Mouse (Mus musculus): ENCODE results near the gene Dbx1. TPM values are rescaled to one million over a fixed set of nuclear protein-coding genes. Genes with fewer than 3 reads are reported as not detected.
A peak's percentile ranks its signal among the peaks of the same experiment; 100 is the strongest.

Gene Dbx1
- total and polyA plus RNA-seq, 2 experiments from 2014 or later: 0.53 to 0.68 TPM

- H3K27me3 ChIP-seq (ENCODE audit: insufficient read depth, low read length): peaks cover 86% of the 10 kb centered on the region
- ATAC-seq (no peak), DNase-seq (ENCODE audit: low spot score) (no peak)
Observed at GRCm38 (mm10) chr7:49637851-49638663, 1.4 kb upstream of the Dbx1 start.

GRCm38 (mm10) chr7:49637281-49637680, 632 bp upstream of the Dbx1 start:
- WGBS: 2% methylated on average over 9 of the region's 9 CpGs
- no peak for ATAC-seq
- TF ChIP-seq CTCF (IDR thresholded peaks at IDR 0.05; ENCODE audit: low read depth): no peak

More at GRCm38 (mm10) chr7:49637851-49638663, 1.4 kb upstream of the Dbx1 start:
- 2% methylated on average over 21 of the region's 21 CpGs for WGBS
- H3K9me3 ChIP-seq (ENCODE audit: low read length): no peaks in the 10 kb centered on the region
- no peak overlapping the region for H3K27ac ChIP-seq
- TF ChIP-seq CTCF (IDR thresholded peaks at IDR 0.05; ENCODE audit: low read depth): no peak
- no peak overlapping the region for H3K4me3 ChIP-seq (ENCODE audit: low read length)
- no peak overlapping the region for H3K4me2 ChIP-seq (ENCODE audit: low read depth, low read length)
- 0 out of 2 replicates have a peak, but pooled peaks cover 4% of the 10 kb centered on the region for H3K4me1 ChIP-seq (ENCODE audit: insufficient read depth, low read length)
- no peak overlapping the region for H3K9ac ChIP-seq (replicated peaks; ENCODE audit: low read length)
- no peaks in the 10 kb centered on the region for H3K36me3 ChIP-seq (ENCODE audit: insufficient read depth, low read length)

GRCm38 (mm10) chr7:49635971-49636370, 678 bp downstream of the Dbx1 start:
- DNase-seq (ENCODE audit: low spot score) (no peak), ATAC-seq (no peak)
- no peak overlapping the region for H3K4me3 ChIP-seq (ENCODE audit: low read length)
- no peaks in the 10 kb centered on the region for H3K36me3 ChIP-seq (ENCODE audit: insufficient read depth, low read length)
- no peak overlapping the region for H3K4me2 ChIP-seq (ENCODE audit: low read depth, low read length)
- no peaks in the 10 kb centered on the region for H3K9me3 ChIP-seq (ENCODE audit: low read length)
- H3K27ac ChIP-seq: no peak overlapping the region
- TF ChIP-seq CTCF (IDR thresholded peaks at IDR 0.05; ENCODE audit: low read depth): no peak
- no peak overlapping the region for H3K9ac ChIP-seq (replicated peaks; ENCODE audit: low read length)
- H3K27me3 ChIP-seq (ENCODE audit: insufficient read depth, low read length): peaks cover 80% of the 10 kb centered on the region
- 0 out of 2 replicates have a peak, but pooled peaks cover 4% of the 10 kb centered on the region for H3K4me1 ChIP-seq (ENCODE audit: insufficient read depth, low read length)
- WGBS: under 1% methylated on average over 22 of the region's 22 CpGs

More at GRCm38 (mm10) chr7:49637281-49637680, 632 bp upstream of the Dbx1 start:
- H3K36me3 ChIP-seq (ENCODE audit: insufficient read depth, low read length): no peaks in the 10 kb centered on the region
- H3K4me2 ChIP-seq (ENCODE audit: low read depth, low read length): no peak overlapping the region
- no peak overlapping the region for H3K27ac ChIP-seq
- H3K27me3 ChIP-seq (ENCODE audit: insufficient read depth, low read length): peaks cover 81% of the 10 kb centered on the region
- H3K9ac ChIP-seq (replicated peaks; ENCODE audit: low read length): no peak overlapping the region
- no peak overlapping the region for H3K4me3 ChIP-seq (ENCODE audit: low read length)
- H3K4me1 ChIP-seq (ENCODE audit: insufficient read depth, low read length): 0 out of 2 replicates have a peak, but pooled peaks cover 4% of the 10 kb centered on the region
- no peaks in the 10 kb centered on the region for H3K9me3 ChIP-seq (ENCODE audit: low read length)
- no peak for DNase-seq (ENCODE audit: low spot score)

- no peak for TF ChIP-seq CTCF (IDR thresholded peaks at IDR 0.05; ENCODE audit: low read depth)
- Histone ChIP-seq H3K27ac (no peak overlapping the region), H3K9me3 (ENCODE audit: low read length) (no peaks in the 10 kb centered on the region), H3K9ac (replicated peaks; ENCODE audit: low read length) (no peak overlapping the region), H3K36me3 (ENCODE audit: insufficient read depth, low read length) (no peaks in the 10 kb centered on the region), H3K4me3 (ENCODE audit: low read length) (peak overlapping the region; percentile 0; the same call in 1 of the 2 replicates), H3K4me1 (ENCODE audit: insufficient read depth, low read length) (0 out of 2 replicates have a peak, but pooled peaks cover 4% of the 10 kb centered on the region), H3K27me3 (ENCODE audit: insufficient read depth, low read length) (peaks cover 80% of the 10 kb centered on the region), H3K4me2 (ENCODE audit: low read depth, low read length) (0 out of 2 replicates have a peak overlapping the region, but pooled peaks have one; percentile 49)
- no peak for DNase-seq (ENCODE audit: low spot score)
- peak; percentile 7; the same call in 1 of the 2 replicates for ATAC-seq
- under 1% methylated on average over 35 of the region's 35 CpGs for WGBS
Observed at GRCm38 (mm10) chr7:49635074-49635621, 1.5 kb downstream of the Dbx1 start.

GRCm38 (mm10) chr7:49634291-49635073, 2.2 kb downstream of the Dbx1 start:
- H3K9ac ChIP-seq (replicated peaks; ENCODE audit: low read length): no peak overlapping the region
- WGBS: under 1% methylated on average over 26 of the region's 26 CpGs
- DNase-seq (ENCODE audit: low spot score) (no peak), ATAC-seq (no peak)
- TF ChIP-seq CTCF (IDR thresholded peaks at IDR 0.05; ENCODE audit: low read depth): no peak
- H3K9me3 ChIP-seq (ENCODE audit: low read length): no peaks in the 10 kb centered on the region
- no peak overlapping the region for H3K27ac ChIP-seq
- H3K4me1 ChIP-seq (ENCODE audit: insufficient read depth, low read length): 0 out of 2 replicates have a peak, but pooled peaks cover 4% of the 10 kb centered on the region
- H3K27me3 ChIP-seq (ENCODE audit: insufficient read depth, low read length): peaks cover 78% of the 10 kb centered on the region
- peak overlapping the region; percentile 14 for H3K4me3 ChIP-seq (ENCODE audit: low read length)
- no peaks in the 10 kb centered on the region for H3K36me3 ChIP-seq (ENCODE audit: insufficient read depth, low read length)
- peak overlapping the region; percentile 49 for H3K4me2 ChIP-seq (ENCODE audit: low read depth, low read length)

GRCm38 (mm10) chr7:49633375-49633956, 3.2 kb downstream of the Dbx1 start:
- DNase-seq (ENCODE audit: low spot score): no peak
- H3K4me3 ChIP-seq (ENCODE audit: low read length): peak overlapping the region; percentile 14
- peak; percentile 37; the same call in 1 of the 2 replicates for ATAC-seq
- H3K36me3 ChIP-seq (ENCODE audit: insufficient read depth, low read length): no peaks in the 10 kb centered on the region
- no peaks in the 10 kb centered on the region for H3K9me3 ChIP-seq (ENCODE audit: low read length)
- no peak overlapping the region for H3K27ac ChIP-seq
- TF ChIP-seq CTCF (IDR thresholded peaks at IDR 0.05; ENCODE audit: low read depth): no peak
- WGBS: under 1% methylated on average over 33 of the region's 33 CpGs
- no peak overlapping the region for H3K9ac ChIP-seq (replicated peaks; ENCODE audit: low read length)
- peak overlapping the region; percentile 49 for H3K4me2 ChIP-seq (ENCODE audit: low read depth, low read length)
- H3K4me1 ChIP-seq (ENCODE audit: insufficient read depth, low read length): 0 out of 2 replicates have a peak, but pooled peaks cover 4% of the 10 kb centered on the region
- H3K27me3 ChIP-seq (ENCODE audit: insufficient read depth, low read length): peaks cover 79% of the 10 kb centered on the region

Measured in hindbrain, postnatal 0 days (tissue).